Mouse (Mus musculus) embryo, embryonic 11.5 days (tissue): Measurements from ENCODE around the gene Zfp599.
A peak's percentile ranks its signal among the peaks of the same experiment; 100 is the strongest.

Experiments
- DNase-seq: peaks from one replicate; pipeline ENCODE4 v3.0.0-alpha.2; 2012; ENCODE audit warnings: low read depth, low spot score

Gene Zfp599

DNA sequence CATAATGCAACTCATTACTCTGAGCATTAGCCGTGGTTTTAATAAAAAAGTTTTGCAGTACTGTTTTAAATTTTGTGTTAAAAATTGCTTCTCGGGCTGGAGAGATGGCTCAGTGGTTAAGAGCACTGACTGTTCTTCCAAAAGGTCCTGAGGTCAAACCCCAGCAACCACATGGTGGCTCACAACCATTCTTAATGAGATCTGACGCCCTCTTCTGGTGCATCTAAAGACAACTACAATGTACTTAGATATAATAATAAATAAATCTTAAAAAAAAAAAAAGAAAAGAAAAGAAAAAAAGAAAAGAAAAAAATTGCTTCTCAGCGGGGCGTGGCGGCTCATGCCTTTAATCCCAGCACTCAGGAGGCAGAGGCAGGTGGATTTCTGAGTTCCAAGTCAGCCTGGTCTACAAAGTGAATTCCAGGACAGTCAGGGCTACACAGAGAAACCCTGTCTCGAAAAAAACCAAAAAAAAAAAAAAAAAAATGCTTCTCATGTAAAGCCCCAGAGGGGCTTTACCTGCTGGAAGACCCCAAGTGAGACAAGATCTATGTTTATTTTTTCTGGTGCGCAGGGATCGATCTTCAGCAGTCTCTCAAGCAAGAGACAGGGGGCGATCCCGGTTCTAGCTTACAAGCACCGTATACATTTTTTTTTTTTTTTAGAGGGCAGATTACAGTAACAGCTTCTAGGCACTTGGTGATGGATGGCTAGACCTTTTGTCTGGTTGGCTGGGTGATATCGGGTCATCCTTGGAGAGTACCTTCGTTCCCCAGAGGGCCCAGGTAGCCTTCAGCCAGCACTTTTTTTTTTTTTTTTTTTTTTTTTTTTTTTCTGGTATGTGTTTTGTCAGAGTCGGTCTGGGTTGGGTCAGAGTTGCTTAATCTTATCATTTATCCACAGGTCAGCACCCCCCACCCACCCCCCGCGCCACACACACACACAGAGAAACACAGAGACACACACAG lies 34.9 kb downstream of the Zfp599 start:
- DNase-seq, result peak; percentile 19

DNA sequence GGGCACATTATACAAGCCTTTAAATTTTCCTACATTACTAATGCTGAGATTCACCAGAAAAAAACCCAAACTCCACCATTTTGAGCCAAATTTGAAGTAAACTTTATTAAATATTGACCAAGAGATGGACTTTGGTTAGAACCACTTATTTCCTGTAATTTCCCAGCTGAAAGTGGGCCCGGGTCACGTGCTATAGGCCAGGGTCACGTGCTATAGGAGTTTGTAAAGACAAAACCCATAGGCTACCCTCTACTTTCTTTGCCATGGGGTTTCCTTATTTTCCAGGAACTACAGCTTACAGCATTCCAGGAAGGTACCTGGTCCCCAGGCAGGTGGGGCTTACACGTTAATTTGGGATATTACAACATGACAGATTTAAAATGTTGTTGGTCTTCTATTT lies 35.6 kb downstream of the Zfp599 start:
- no peak for DNase-seq

DNA sequence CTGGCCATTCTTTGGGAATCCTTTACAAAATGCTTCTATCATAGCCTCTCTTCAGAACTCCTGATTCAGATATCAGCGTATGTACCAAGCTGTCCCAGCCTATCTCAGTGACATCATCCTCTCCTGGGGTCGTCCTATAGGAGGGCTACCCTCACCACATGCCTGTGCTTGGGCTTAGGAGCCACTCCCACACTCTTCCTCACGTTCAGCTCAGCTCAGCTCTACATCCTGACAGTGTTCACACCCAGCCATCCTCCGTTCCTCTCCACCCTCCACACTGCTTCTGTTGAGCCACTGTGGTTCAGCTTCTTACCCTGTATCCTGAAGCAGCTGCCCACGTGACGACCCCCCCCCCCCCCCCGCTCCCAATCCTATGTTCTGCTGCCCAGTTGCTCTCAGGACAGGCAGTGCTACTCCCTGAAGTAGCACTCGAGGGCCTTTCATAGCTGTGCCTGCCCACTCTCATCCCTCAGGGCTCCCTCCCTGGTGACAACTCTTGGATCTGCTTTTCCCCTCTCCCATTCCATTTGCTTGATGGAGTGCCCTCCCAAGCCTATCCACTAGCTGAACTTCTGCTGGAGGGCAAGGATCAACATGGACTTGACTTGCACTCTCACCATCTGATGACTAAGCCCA lies 41.7 kb downstream of the Zfp599 start:
- no peak for DNase-seq

DNA sequence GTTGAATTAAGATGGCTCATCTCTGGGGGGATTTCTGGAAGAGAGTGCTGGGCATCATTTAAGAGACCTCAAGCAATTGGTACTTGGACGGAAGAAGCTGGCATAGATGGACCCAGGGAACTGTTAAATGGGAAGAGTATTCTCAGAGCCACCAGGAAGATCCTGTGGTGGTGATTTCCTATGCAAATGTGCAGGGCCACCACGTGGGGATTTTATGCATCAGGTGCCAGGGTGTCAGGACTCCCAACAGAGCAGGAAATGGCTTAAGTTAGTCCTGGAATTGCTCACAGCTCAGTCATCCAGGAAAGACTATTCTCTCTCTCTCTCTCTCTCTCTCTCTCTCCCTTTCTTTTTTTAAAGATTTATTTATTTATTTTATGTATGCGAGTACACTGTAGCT lies 43.0 kb downstream of the Zfp599 start:
- no peak for DNase-seq

DNA sequence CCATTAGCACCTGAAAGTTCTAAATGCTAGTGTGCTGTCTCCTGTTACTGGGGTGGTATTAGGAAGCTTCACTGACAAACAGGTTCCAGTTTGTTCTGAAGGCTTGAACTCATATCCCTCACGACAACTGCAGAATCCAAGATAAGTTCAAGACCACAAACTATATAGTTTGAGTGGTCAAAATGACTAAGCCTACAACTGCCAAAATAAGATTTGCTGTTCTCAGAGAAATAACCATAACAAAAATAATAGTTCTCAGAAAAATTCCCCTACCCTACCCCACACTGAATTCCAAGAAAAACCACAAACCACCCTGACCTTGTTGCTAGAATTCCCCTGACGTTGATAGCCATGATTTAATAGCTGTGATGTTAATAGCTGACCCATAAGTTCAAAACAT lies 45.1 kb downstream of the Zfp599 start:
- DNase-seq, result no peak

DNA sequence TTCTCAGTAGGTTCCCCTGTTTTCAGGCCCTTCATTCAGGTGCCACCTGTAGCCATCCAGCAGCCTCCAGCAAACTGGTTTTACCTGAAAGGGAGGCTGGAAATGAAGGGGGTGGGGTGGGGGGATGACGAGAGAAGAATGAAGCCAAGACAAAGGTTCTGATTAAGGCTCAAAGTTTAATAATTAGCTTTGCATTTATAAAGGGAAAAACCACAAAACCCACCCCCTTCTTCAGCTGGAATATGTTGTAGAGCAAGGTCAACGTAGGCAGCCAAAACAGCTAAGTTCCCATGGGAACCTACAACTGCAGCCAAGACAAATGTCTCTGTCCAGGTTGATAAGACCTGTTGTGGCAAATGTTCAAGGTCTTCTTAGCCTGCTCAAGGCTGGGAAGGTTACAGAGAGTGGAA lies 45.9 kb downstream of the Zfp599 start:
- DNase-seq, result no peak
